Mouse (Mus musculus) limb, embryonic 11.5 days (tissue): ENCODE measurements at regions not wholly inside any gene's neighbourhood (a gene's known extent, or its start where the extent isn't known, plus 50 kb on each side); places are given as distances from the start of the nearest gene placed in this dataset.

Experiments
- ATAC-seq: fragments of 200-750 bp; cut with Nextera tagmentation; 2 replicates; pipeline ENCODE4 v1.8.0; 2017; ENCODE audit warnings: low read depth; ENCODE audit not compliant: insufficient number of reproducible peaks, low FRiP score, low TSS enrichment
- DNase-seq: peaks from one replicate; pipeline ENCODE4 v3.0.0-alpha.2; 2015; ENCODE audit warnings: low spot score
- H3K27ac ChIP-seq: fragments of 300-500 bp; sonication (generic); replicated peaks from 2 replicates; pipeline ENCODE4 v1.5.1; 2014; ENCODE audit warnings: low read depth, mild to moderate bottlenecking, low read length
- H3K27me3 ChIP-seq: fragments of 300-500 bp; sonication (generic); 2 replicates; pipeline ENCODE4 v1.6.1; 2014; ENCODE audit warnings: mild to moderate bottlenecking, low read length, mixed read lengths; ENCODE audit not compliant: control insufficient read depth, insufficient read depth
- H3K36me3 ChIP-seq: fragments of 300-500 bp; sonication (generic); 2 replicates; pipeline ENCODE4 v1.6.1; 2014; ENCODE audit warnings: mild to moderate bottlenecking, low read length, moderate library complexity, mixed read lengths; ENCODE audit not compliant: control insufficient read depth, insufficient read depth
- H3K4me1 ChIP-seq: fragments of 300-500 bp; sonication (generic); 2 replicates; pipeline ENCODE4 v1.6.1; 2014; ENCODE audit warnings: low read length, mixed read lengths; ENCODE audit not compliant: control insufficient read depth, insufficient read depth
- H3K4me2 ChIP-seq: fragments of 300-500 bp; sonication (generic); 2 replicates; pipeline ENCODE4 v1.6.1; 2014; ENCODE audit warnings: low read depth, mild to moderate bottlenecking, moderate library complexity; ENCODE audit not compliant: severe bottlenecking
- H3K4me3 ChIP-seq: fragments of 300-500 bp; sonication (generic); 2 replicates; pipeline ENCODE4 v1.5.1; 2014; ENCODE audit warnings: low read depth, low read length
- H3K9ac ChIP-seq: fragments of 300-500 bp; sonication (generic); 2 replicates; pipeline ENCODE4 v1.6.1; 2014; ENCODE audit warnings: mild to moderate bottlenecking, low read length
- H3K9me3 ChIP-seq: fragments of 300-500 bp; sonication (generic); 2 replicates; pipeline ENCODE4 v1.6.1; 2016; ENCODE audit warnings: low read length; ENCODE audit not compliant: control insufficient read depth
- WGBS: fragments of 180-500 bp; shearing (Covaris S2); extraction: QIAGEN DNeasy Blood & Tissue Kit; methylation state at CpG from one replicate; pipeline ENCODE4 v1.1.7; 2014; 5-methylcytosine and 5-hydroxymethylcytosine counted together

DNA sequence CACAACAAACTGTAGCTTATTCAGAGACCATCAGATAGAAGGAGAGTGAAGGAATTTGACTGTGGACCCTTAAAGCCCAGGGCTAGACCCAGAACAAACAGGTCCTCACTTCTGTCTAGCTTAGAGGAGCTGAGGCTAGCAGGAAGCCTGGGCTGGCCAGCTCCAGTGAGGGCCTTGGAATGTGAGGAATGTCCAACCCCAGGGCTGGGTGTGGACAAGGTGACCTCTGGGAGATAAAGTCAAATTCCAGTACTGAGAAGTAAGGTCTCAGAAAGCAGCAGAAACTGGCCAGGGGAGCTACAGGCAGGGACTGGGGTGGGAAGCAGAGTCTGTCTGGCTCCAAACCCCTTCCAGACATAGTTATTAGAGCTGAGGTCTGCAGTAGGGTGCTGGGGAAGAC lies 51.0 kb upstream of the Ssbp3 start:
- Histone ChIP-seq H3K9me3 (no peaks in the 10 kb centered on the region), H3K4me2 (no peak overlapping the region), H3K27me3 (no peaks in the 10 kb centered on the region), H3K36me3 (no peaks in the 10 kb centered on the region), H3K4me3 (no peak overlapping the region), H3K27ac (peak overlapping the region; percentile 78), H3K4me1 (peaks cover 59% of the 10 kb centered on the region), H3K9ac (no peak overlapping the region)
- ATAC-seq (no peak), DNase-seq (no peak)

DNA sequence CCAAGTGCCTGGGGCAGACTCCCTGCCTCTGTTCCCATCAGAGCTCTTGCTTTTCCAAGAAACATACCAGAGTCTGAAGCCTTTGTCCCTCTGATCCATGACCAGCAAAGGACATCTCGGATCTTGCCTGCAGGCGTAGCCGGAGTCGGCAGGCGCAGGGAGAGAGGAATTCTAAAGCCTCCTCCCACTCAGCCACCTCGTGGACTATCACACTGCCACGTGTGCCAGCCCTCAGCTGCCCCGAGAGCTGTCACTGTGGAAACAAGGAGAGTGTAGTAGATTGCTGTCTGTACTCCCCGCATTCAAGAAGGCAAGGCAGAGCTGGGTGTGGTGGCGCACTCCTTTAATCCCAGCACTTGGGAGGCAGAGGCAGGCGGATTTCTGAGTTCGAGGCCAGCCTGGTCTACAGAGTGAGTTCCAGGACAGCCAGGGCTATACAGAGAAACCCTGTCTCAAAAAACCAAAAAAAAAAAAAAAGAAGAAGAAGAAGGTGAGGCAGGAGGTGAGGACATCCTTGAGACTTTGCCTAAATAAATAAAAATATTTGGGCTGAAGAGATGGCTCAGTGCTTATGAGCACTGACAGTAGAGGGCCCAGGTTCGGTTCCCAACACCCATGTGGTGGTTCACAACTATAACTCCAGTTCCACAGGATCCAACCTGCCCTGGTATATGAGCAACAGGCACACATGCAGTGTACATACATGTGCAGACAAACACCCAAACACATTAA lies 52.0 kb upstream of the Ssbp3 start:
- Histone ChIP-seq H3K36me3 (no peaks in the 10 kb centered on the region), H3K4me2 (no peak overlapping the region), H3K9me3 (no peaks in the 10 kb centered on the region), H3K4me1 (peaks cover 59% of the 10 kb centered on the region), H3K27me3 (no peaks in the 10 kb centered on the region), H3K9ac (no peak overlapping the region), H3K4me3 (no peak overlapping the region), H3K27ac (0 out of 2 replicates have a peak overlapping the region, but pooled peaks have one; percentile 39)
- no peak for DNase-seq
- WGBS = 79% methylated on average over 13 of the region's 13 CpGs
- no peak for ATAC-seq

DNA sequence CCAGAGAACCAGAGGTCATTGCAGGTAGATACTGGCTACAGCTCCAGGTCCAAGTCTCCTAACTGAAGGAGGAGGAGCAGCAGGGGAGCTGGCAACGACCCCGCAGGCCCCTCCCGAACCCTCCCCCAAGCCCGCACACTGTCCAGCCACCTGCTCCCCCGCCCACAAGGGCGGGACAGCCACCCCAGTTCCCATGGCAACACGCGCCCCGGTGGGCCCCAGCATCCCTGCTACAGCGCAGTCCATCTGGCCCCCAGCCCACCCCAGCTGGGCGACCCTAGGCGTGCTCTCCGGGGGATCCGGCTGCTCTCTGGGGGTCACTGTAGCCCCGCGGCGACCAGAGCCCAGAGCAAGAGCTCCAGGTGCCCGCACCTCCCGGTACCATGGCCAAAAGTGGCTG lies 51.0 kb upstream of the Acot11 start:
- Histone ChIP-seq H3K9ac (peak overlapping the region; percentile 23; the same call in 1 of the 2 replicates), H3K27me3 (no peaks in the 10 kb centered on the region), H3K4me2 (peak overlapping the region; percentile 33; the same call in 1 of the 2 replicates), H3K36me3 (no peaks in the 10 kb centered on the region), H3K9me3 (no peaks in the 10 kb centered on the region), H3K27ac (peak overlapping the region; percentile 58; the same call in 1 of the 2 replicates), H3K4me3 (no peak overlapping the region), H3K4me1 (peaks cover 39% of the 10 kb centered on the region)
- WGBS = 11% methylated on average over 19 of the region's 19 CpGs
- peak; percentile 58 for DNase-seq
- ATAC-seq = no peak

DNA sequence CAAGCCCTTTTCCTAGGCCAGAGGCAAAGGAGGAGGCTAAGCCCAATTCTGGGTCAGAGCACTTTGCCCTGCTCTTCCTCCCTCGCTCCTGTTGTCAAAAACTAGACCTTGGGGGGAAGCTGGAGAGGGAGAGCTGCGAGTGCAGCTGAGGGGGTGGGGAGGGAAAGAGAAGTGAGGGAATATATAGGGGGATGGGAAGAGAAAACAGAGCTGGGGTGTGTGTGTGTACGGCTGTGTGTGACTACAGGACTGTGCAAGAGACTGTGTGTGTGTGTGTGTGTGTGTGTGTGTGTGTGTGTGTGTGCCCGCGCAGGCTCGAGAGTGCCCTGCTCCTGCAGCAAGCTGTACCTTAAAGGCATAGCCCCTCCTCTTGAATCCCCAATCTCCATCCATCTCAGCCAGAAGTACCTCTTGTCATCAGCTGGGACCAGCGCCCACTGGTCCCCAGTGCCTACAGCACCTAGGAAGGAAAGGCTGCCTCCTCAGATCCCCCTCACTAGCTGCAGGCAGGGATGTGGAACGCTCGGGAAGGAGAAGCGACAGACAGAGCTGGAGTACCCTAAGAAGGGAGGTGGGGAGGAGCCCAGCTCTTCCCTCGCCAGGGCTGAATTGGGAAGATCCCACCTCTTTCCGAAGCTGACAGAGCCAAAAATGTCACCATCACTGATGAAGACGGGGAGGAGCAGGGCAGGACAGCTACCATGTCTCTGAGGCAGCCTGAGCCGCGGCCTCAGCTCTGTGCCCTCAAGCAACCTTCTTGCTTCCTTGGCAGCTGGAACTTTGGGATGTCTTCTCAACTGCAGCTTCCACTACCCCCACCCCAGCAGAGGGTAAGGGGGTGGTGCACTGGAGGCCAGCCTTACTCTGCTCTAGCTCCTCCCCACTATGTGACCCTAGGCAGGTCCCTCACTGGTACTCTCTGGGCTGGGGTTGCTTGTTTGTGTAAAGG lies 49.8 kb upstream of the Acot11 start:
- no peaks in the 10 kb centered on the region for H3K9me3 ChIP-seq
- DNase-seq (peak; percentile 60), ATAC-seq (peak; percentile 78)
- H3K27ac ChIP-seq = peak overlapping the region; percentile 85
- WGBS = 5% methylated on average over 13 of the region's 15 CpGs
- H3K9ac ChIP-seq = peak overlapping the region; percentile 43; the same call in 1 of the 2 replicates
- no peaks in the 10 kb centered on the region for H3K27me3 ChIP-seq
- peak overlapping the region; percentile 37; the same call in 1 of the 2 replicates for H3K4me2 ChIP-seq
- peak overlapping the region; percentile 0; the same call in 1 of the 2 replicates for H3K4me3 ChIP-seq
- no peaks in the 10 kb centered on the region for H3K36me3 ChIP-seq
- peaks cover 35% of the 10 kb centered on the region for H3K4me1 ChIP-seq
